Mouse (Mus musculus): ENCODE results near the gene Olfr1134. TPM values are rescaled to one million over a fixed set of nuclear protein-coding genes. Genes with fewer than 3 reads are reported as not detected.
"Not testable (repeated sequence)": the region's sequence is repeated elsewhere in the genome, so short reads cannot be mapped to it uniquely, and the experiment has no call there.

The Olfr1134 gene
- polyA plus RNA-seq (2017; shearing (Covaris generic)) = not detected

DNA sequence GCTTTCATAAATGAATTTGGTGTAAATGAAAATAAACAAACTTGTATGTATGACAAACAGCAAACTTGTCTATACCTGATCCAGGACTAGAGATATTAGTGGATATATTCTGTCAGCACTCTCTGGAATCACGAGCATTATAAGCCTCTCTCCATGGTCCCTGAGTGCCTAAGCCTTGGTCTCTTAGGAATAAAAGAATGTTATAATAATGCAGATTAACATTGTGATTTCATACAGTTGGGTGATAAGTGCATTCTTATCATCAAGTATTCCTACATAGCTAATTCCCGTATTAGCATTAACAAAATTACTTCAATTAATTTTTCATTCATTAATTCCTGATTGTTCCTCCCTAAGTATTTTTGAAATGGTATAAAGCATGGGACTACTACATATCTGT is at the start of gene Olfr1134:
Gene Olfr1134, minus strand, starts transcription at position 101 of the 400 bp plus-strand sequence.
- no peak for ATAC-seq

DNA sequence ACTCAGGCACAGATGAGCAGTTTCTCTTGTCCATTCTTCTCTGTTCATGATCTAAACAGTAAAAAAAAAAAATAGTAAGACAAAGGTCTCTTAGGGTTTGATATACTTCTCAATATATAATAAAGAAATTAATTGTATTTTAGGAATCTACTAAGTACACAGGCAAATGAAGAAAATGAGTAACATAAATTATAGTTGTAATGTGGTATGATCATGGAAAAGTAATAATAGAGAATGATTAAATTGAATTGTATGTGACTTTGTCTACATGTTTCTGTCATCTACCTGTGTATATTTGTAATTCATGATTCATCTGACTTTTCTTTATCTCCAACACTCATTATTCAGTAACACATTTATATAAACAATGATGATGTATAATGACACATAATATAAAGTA is 35.6 kb upstream of the Olfr1134 start, which contains the start of gene Olfr1136:
Gene Olfr1136, minus strand, starts transcription at position 101 of the 400 bp plus-strand sequence.
- ATAC-seq = no peak

DNA sequence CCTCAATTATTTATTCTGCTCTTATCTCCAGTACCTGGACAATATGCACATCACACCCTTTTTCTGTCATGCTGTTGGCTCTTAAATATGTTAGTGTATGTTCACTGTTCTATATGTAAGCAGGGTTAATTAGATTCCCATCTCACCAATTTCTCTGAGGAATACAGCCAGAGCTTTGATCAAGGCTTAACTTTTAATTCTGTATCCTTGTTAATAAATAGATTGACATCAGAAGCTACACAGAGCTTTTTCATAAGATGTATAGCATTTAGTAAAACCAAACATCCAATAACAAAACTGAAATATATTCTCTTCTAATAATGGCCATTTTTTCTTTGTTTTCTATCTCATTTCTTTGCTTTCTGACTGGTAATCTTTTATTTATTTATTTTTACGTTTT is 15.3 kb upstream of the Olfr1134 start, which contains the start of gene Olfr1135:
Gene Olfr1135, minus strand, starts transcription at position 101 of the 400 bp plus-strand sequence.
- no peak for ATAC-seq

DNA sequence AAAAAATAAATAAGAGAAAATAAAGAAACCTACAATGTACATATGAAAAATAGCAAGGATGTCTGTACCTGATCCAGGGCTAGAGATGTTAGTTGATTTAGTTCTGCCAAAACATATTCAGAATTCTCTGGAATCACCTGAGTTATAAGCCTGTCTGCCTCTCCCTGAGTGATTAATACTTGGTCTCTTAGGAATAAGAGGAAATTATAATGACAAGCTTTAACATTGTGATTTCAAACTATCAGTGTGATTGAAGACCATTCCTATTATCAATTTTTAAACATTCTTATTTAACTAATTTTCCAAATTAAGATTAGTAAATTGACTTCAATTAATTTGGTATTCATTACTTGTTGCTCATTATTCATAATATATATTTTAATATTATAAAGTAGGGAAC is 11.0 kb downstream of the Olfr1134 start, which contains the start of gene Olfr1133:
Gene Olfr1133, minus strand, starts transcription at position 101 of the 400 bp plus-strand sequence.
- ATAC-seq = no peak

DNA sequence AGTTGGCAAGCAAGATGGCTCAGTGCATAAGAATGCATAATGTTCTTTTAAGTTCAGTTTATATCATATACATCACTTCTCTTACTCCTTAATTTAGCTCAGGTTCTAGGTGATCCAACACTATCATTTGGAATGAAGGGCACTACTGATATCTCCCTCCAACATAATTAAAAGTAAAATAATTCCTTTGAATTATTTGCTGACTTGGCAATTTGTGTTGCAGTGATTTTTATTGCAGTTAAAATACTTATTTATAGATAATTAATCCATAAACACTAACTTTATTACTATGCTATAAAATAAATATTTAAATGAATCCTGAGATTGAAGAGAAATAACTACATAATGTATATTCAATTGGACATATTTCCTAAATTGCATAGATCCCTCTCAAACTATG is 15.8 kb downstream of the Olfr1134 start:
- no peak for ATAC-seq

DNA sequence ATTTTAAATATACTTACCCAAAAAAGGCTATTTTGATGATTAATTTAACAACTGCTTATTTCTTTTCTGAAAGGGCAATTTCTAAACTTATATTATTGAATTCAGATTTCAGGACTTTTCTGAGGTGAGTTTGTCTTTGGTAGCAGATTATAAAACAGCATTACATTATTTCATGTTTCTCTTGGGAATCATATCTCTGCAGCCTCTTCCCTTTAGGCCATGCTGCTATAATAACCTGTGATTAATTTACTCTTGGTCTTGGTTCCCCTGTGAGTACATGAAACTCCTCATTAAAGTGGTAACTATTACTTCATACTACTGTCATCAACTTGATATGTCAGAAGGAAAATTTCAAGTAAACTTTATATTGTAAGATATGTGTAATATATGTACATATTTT is 20.8 kb downstream of the Olfr1134 start, which contains the start of gene Olfr1132:
Gene Olfr1132, minus strand, starts transcription at position 101 of the 400 bp plus-strand sequence.
- no peak for ATAC-seq

DNA sequence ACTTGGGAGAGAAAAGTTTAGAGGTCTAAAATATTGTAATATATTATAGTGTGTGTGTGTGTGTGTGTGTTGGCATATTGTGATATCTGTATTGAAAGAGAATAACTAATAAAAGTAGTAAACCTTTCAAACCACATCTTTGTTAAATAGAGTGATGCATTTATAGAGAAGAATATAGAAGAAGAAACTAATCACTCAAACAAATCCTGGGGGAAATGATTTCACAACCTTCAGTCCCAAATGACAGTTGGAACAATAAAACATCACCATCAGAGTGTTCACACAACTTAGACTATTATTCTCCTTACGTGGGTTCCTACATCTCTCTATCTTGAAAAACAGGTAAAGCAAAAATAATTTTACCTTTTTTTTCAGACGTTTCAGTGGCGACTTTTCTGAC is 31.5 kb downstream of the Olfr1134 start, which contains the start of gene Olfr1131:
Gene Olfr1131, plus strand, starts transcription at position 301 of the 400 bp plus-strand sequence.
- no peak for ATAC-seq

DNA sequence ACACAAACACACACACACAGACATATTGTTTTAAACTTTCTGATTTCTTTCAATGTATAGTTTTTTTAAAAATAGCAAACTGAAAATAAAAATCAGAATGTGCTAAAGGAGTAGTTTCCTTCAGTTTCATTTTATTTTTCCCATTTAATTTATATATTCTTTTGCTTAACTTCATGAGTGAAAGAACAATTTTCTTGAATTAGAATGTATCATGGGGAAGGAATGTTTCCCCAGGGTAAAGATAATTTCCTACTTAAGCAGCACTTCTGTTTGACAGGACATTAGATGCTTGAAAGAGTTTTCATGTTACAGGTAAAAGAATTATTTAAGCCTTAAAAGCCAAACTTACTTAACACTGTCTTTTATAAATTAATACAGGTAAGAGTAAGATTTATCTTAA is 52.3 kb downstream of the Olfr1134 start, which contains the start of gene Olfr1130:
Gene Olfr1130, plus strand, starts transcription at position 301 of the 400 bp plus-strand sequence.
- not testable (repeated sequence) for ATAC-seq

Other genes with a start within 250 kb of the Olfr1134 start
- gene Olfr1123, start 241.8 kb downstream of the Olfr1134 start, polyA plus RNA-seq (2017; shearing (Covaris generic)) = not detected
- gene Olfr1124, start 228.2 kb downstream of the Olfr1134 start, polyA plus RNA-seq (2017; shearing (Covaris generic)) = 1 to 10 TPM in 1 of 3 experiments, under 1 TPM in 1, not detected in 1; 0.88 to 2.6 TPM
- not detected for gene Olfr1126, start 204.5 kb downstream of the Olfr1134 start, polyA plus RNA-seq (2017; shearing (Covaris generic))
- not detected for gene Pramel7, start 161.4 kb downstream of the Olfr1134 start, polyA plus RNA-seq (2017; shearing (Covaris generic))
- not detected for gene Pramel6, start 151.9 kb downstream of the Olfr1134 start, polyA plus RNA-seq (2017; shearing (Covaris generic))
- gene Olfr153, start 126.7 kb downstream of the Olfr1134 start, polyA plus RNA-seq (2017; shearing (Covaris generic)) = not detected
- not detected for gene Olfr1128, start 112.9 kb downstream of the Olfr1134 start, polyA plus RNA-seq (2017; shearing (Covaris generic))
- gene Olfr1129, start 84.6 kb downstream of the Olfr1134 start, polyA plus RNA-seq (2017; shearing (Covaris generic)) = not detected
- gene Olfr1130, start 52.2 kb downstream of the Olfr1134 start, polyA plus RNA-seq (2017; shearing (Covaris generic)) = not detected
- not detected for gene Olfr1131, start 31.4 kb downstream of the Olfr1134 start, polyA plus RNA-seq (2017; shearing (Covaris generic))
- not detected for gene Olfr1132, start 20.9 kb downstream of the Olfr1134 start, polyA plus RNA-seq (2017; shearing (Covaris generic))
- gene Olfr1133, start 11.1 kb downstream of the Olfr1134 start, polyA plus RNA-seq (2017; shearing (Covaris generic)) = not detected
- gene Olfr1135, start 15.2 kb upstream of the Olfr1134 start, polyA plus RNA-seq (2017; shearing (Covaris generic)) = not detected
- gene Olfr1136, start 35.5 kb upstream of the Olfr1134 start, polyA plus RNA-seq (2017; shearing (Covaris generic)) = not detected
- gene Olfr1137, start 54.7 kb upstream of the Olfr1134 start, polyA plus RNA-seq (2017; shearing (Covaris generic)) = not detected
- not detected for gene Olfr1138, start 81.5 kb upstream of the Olfr1134 start, polyA plus RNA-seq (2017; shearing (Covaris generic))
- not detected for gene Olfr1140, start 85.3 kb upstream of the Olfr1134 start, polyA plus RNA-seq (2017; shearing (Covaris generic))
- not detected for gene Olfr1141, start 95.5 kb upstream of the Olfr1134 start, polyA plus RNA-seq (2017; shearing (Covaris generic))
- gene Olfr152, start 121.0 kb upstream of the Olfr1134 start, polyA plus RNA-seq (2017; shearing (Covaris generic)) = not detected
- gene Olfr1143, start 142.1 kb upstream of the Olfr1134 start, polyA plus RNA-seq (2017; shearing (Covaris generic)) = not detected
- gene Olfr1145, start 151.4 kb upstream of the Olfr1134 start, polyA plus RNA-seq (2017; shearing (Covaris generic)) = not detected
- not detected for gene Olfr1148, start 172.1 kb upstream of the Olfr1134 start, polyA plus RNA-seq (2017; shearing (Covaris generic))
- not detected for gene Olfr1150-ps1, start 185.5 kb upstream of the Olfr1134 start, polyA plus RNA-seq (2017; shearing (Covaris generic))
- not detected for gene Olfr1151, start 197.4 kb upstream of the Olfr1134 start, polyA plus RNA-seq (2017; shearing (Covaris generic))
- not detected for gene Olfr1152, start 208.0 kb upstream of the Olfr1134 start, polyA plus RNA-seq (2017; shearing (Covaris generic))
- not detected for gene Olfr1153, start 236.5 kb upstream of the Olfr1134 start, polyA plus RNA-seq (2017; shearing (Covaris generic))
- not detected for gene Olfr1154, start 246.7 kb upstream of the Olfr1134 start, polyA plus RNA-seq (2017; shearing (Covaris generic))

Data from inflammation-experienced regulatory T-cells, adult 6 months (primary cell).